Mouse (Mus musculus) liver, adult 2 months (tissue): Measurements from ENCODE around the gene Slit1.

Experiments
- CTCF ChIP-seq: fragments of 200-500 bp; IDR thresholded peaks from 2 replicates; pipeline ENCODE4 v1.5.1; 2011; ENCODE audit warnings: low read depth, low read length, control low read depth
- POLR2A ChIP-seq: fragments of 200-500 bp; IDR thresholded peaks from 2 replicates; pipeline ENCODE4 v1.6.1; 2011; ENCODE audit warnings: low read length, control low read depth; ENCODE audit not compliant: insufficient read depth; ENCODE audit errors: extremely low read depth

DNA sequence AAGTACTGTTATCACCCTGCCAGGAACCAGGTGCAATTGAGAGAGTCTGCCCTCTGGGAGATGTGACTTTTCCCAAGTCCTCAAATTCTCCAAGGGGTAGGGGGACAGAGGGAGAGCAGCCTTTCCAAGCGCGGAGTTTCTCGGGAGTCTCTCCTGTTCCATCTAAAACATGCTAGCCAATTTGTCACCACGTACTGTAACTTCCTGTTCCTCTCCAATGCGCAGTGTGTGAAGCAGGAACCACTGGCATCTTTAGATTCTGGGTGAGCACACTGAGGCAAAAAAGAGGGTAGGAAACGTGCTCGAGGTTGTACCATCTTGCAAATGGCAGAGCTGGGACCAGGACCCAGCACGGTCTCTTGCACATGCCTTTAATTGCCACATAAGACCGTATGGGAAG is 47.0 kb downstream of the Slit1 start:
- no peak for TF ChIP-seq CTCF
- TF ChIP-seq POLR2A, result no peak
